Mouse (Mus musculus): ENCODE data around the gene Cyb561.

Gene Cyb561

GRCm38 (mm10) chr11:105952911-105953386 is at the start of gene Cyb561:
TSS of gene Cyb561 (minus strand) at chr11:105953336.
- no peak for TF ChIP-seq GATA4 (IDR thresholded peaks at IDR 0.05; ENCODE audit: insufficient replicate concordance, low read length)

GRCm38 (mm10) chr11:106001718-106002117 is 48.6 kb upstream of the Cyb561 start:
- no peak for TF ChIP-seq GATA4 (IDR thresholded peaks at IDR 0.05; ENCODE audit: insufficient replicate concordance, low read length)

GRCm38 (mm10) chr11:106000062-106000461 is 46.9 kb upstream of the Cyb561 start:
- no peak for TF ChIP-seq GATA4 (IDR thresholded peaks at IDR 0.05; ENCODE audit: insufficient replicate concordance, low read length)

- TF ChIP-seq GATA4 (IDR thresholded peaks at IDR 0.05; ENCODE audit: insufficient replicate concordance, low read length) = no peak
Observed at GRCm38 (mm10) chr11:105994375-105994774, 41.2 kb upstream of the Cyb561 start, which contains the start of gene Ace3. TSS of gene Ace3 (plus strand) at chr11:105994675.

GRCm38 (mm10) chr11:105990231-105990630 is 37.1 kb upstream of the Cyb561 start:
- no peak for TF ChIP-seq GATA4 (IDR thresholded peaks at IDR 0.05; ENCODE audit: insufficient replicate concordance, low read length)

GRCm38 (mm10) chr11:105989446-105989845 is 36.3 kb upstream of the Cyb561 start:
- no peak for TF ChIP-seq GATA4 (IDR thresholded peaks at IDR 0.05; ENCODE audit: insufficient replicate concordance, low read length)

- TF ChIP-seq GATA4 (IDR thresholded peaks at IDR 0.05; ENCODE audit: insufficient replicate concordance, low read length) = no peak
Observed at GRCm38 (mm10) chr11:105987446-105987845, 34.3 kb upstream of the Cyb561 start.

GRCm38 (mm10) chr11:105984452-105984851 is 31.3 kb upstream of the Cyb561 start:
- TF ChIP-seq GATA4 (IDR thresholded peaks at IDR 0.05; ENCODE audit: insufficient replicate concordance, low read length) = no peak

GRCm38 (mm10) chr11:105978634-105979033 is 25.5 kb upstream of the Cyb561 start:
- no peak for TF ChIP-seq GATA4 (IDR thresholded peaks at IDR 0.05; ENCODE audit: insufficient replicate concordance, low read length)

GRCm38 (mm10) chr11:105978232-105978631 is 25.1 kb upstream of the Cyb561 start:
- TF ChIP-seq GATA4 (IDR thresholded peaks at IDR 0.05; ENCODE audit: insufficient replicate concordance, low read length) = no peak

- TF ChIP-seq GATA4 (IDR thresholded peaks at IDR 0.05; ENCODE audit: insufficient replicate concordance, low read length) = no peak
Observed at GRCm38 (mm10) chr11:105975636-105976035, 22.5 kb upstream of the Cyb561 start.

- no peak for TF ChIP-seq GATA4 (IDR thresholded peaks at IDR 0.05; ENCODE audit: insufficient replicate concordance, low read length)
Observed at GRCm38 (mm10) chr11:105975050-105975449, 21.9 kb upstream of the Cyb561 start.

GRCm38 (mm10) chr11:105974593-105974992 is 21.5 kb upstream of the Cyb561 start:
- TF ChIP-seq GATA4 (IDR thresholded peaks at IDR 0.05; ENCODE audit: insufficient replicate concordance, low read length) = no peak

- no peak for TF ChIP-seq GATA4 (IDR thresholded peaks at IDR 0.05; ENCODE audit: insufficient replicate concordance, low read length)
Observed at GRCm38 (mm10) chr11:105969516-105969915, 16.4 kb upstream of the Cyb561 start.

- TF ChIP-seq GATA4 (IDR thresholded peaks at IDR 0.05; ENCODE audit: insufficient replicate concordance, low read length) = no peak
Observed at GRCm38 (mm10) chr11:105968948-105969347, 15.8 kb upstream of the Cyb561 start.

GRCm38 (mm10) chr11:105967741-105968574 is 14.8 kb upstream of the Cyb561 start, which contains the start of gene Ace:
TSS of gene Ace (plus strand) at chr11:105967945.
- no peak for TF ChIP-seq GATA4 (IDR thresholded peaks at IDR 0.05; ENCODE audit: insufficient replicate concordance, low read length)
